Mouse (Mus musculus): ENCODE data around the gene Ear2. TPM values are rescaled to one million over a fixed set of nuclear protein-coding genes. Genes with fewer than 3 reads are reported as not detected.

Gene Ear2
- polyA plus RNA-seq, 1 experiment from 2014 or later: not detected

Other genes starting within 250 kb of the Ear2 start
- not detected in 2 replicates for gene Ear1, start 227.1 kb upstream of the Ear2 start, polyA plus RNA-seq (2016; fragmentation: Nextera tagmentation; extraction: Ambion mirVana)
- gene Ear10, start 179.1 kb upstream of the Ear2 start, polyA plus RNA-seq (2016; fragmentation: Nextera tagmentation; extraction: Ambion mirVana): not detected in 2 replicates
- 3.9 and 4.3 TPM in 2 replicates for gene Gm8113, start 177.3 kb upstream of the Ear2 start, polyA plus RNA-seq (2016; fragmentation: Nextera tagmentation; extraction: Ambion mirVana)
- not detected in 2 replicates for gene Ang5, start 145.6 kb upstream of the Ear2 start, polyA plus RNA-seq (2016; fragmentation: Nextera tagmentation; extraction: Ambion mirVana)
- gene Ang6, start 100.4 kb upstream of the Ear2 start, polyA plus RNA-seq (2016; fragmentation: Nextera tagmentation; extraction: Ambion mirVana): not detected in 2 replicates
- not detected in 2 replicates for gene Gm3327, start 21.2 kb downstream of the Ear2 start, polyA plus RNA-seq (2016; fragmentation: Nextera tagmentation; extraction: Ambion mirVana)
- not detected in 2 replicates for gene Gm8212, start 95.0 kb downstream of the Ear2 start, polyA plus RNA-seq (2016; fragmentation: Nextera tagmentation; extraction: Ambion mirVana)
- gene 4930503E14Rik, start 110.6 kb downstream of the Ear2 start, polyA plus RNA-seq (2016; fragmentation: Nextera tagmentation; extraction: Ambion mirVana): not detected in 2 replicates
- gene Gm8220, start 182.9 kb downstream of the Ear2 start, polyA plus RNA-seq (2016; fragmentation: Nextera tagmentation; extraction: Ambion mirVana): not detected in 2 replicates
- gene Gm5930, start 235.9 kb downstream of the Ear2 start, polyA plus RNA-seq (2016; fragmentation: Nextera tagmentation; extraction: Ambion mirVana): not detected in 2 replicates

Data from midbrain, embryonic 12.5 days (tissue).